Mouse (Mus musculus) liver, adult 10 weeks (tissue): ENCODE results near the gene Timd4. TPM values are rescaled to one million over a fixed set of nuclear protein-coding genes. Genes with fewer than 3 reads are reported as not detected.

Experiments used
- polyA plus RNA-seq: library from polyadenylated mRNA; stranded (reverse); fragments of 350-450 nt; fragmentation: Illumina TruSeq; extraction: RNeasy Lipid Tissue Mini Kit (QIAGEN cat#74804); gene quantifications from one replicate; pipeline ENCODE4 v1.2.3, GENCODE M21; 2014; ENCODE audit warnings: low read depth, low replicate concordance

The Timd4 gene
- 8.7 TPM for polyA plus RNA-seq

DNA sequence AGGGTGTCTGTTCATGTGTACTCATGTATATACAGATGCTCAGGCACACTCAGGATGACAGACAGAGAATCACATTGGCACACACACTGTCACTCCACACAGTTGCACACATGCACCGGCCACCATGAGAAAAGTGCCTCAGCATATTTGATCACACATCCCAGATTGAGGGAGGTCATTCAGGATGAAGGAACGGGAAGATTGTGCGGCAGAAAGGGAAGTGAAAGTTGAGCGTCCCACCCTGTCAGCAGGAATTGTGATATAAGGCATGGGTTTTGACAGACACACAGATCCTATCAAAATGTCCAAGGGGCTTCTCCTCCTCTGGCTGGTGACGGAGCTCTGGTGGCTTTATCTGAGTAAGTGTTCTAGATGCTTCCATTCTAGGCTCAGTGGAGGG, at the start of gene Timd4:
Gene Timd4, plus strand, starts transcription at position 290 of the 400 bp plus-strand sequence.

Other genes with a start within 250 kb of the Timd4 start
- not detected for gene BC053393, start 239.3 kb upstream of the Timd4 start, polyA plus RNA-seq
- not detected for gene Dppa1, start 181.5 kb upstream of the Timd4 start, polyA plus RNA-seq
- 165 TPM for gene Timd2, start 103.7 kb upstream of the Timd4 start, polyA plus RNA-seq
- not detected for gene Havcr1, start 75.7 kb upstream of the Timd4 start, polyA plus RNA-seq